Mouse (Mus musculus) hindbrain, embryonic 15.5 days (tissue): Measurements from ENCODE around the gene Hip1. TPM values are rescaled to one million over a fixed set of nuclear protein-coding genes. Genes with fewer than 3 reads are reported as not detected.

Source experiments
- microRNA-seq: library from miRNA; unstranded; fragments of <30 nt; microRNA quantifications from one replicate; pipeline ENCODE4, GENCODE M21; 2016
- polyA plus RNA-seq: library from polyadenylated mRNA; unstranded; fragments of >200 nt; fragmentation: Nextera tagmentation; extraction: Ambion mirVana; gene quantifications from 2 replicates; pipeline ENCODE4 v1.2.1, GENCODE M21; 2015

The Hip1 gene
- polyA plus RNA-seq, 1 experiment from 2014 or later: 39.1 TPM

Small RNA genes lying within 50 kb of the gene (microRNA-seq; reads per million reads assigned to microRNA genes)
- gene Mir7033: 1.7 reads per million

Other genes with a start within 250 kb of the Hip1 start
- gene Fkbp6, start 195.1 kb downstream of the Hip1 start, polyA plus RNA-seq: 0.30 and 0.39 TPM in 2 replicates
- gene Trim50, start 191.8 kb downstream of the Hip1 start, polyA plus RNA-seq: not detected in 2 replicates
- gene Nsun5, start 175.2 kb downstream of the Hip1 start, polyA plus RNA-seq: 31.3 and 34.3 TPM in 2 replicates
- gene Pom121, start 150.6 kb downstream of the Hip1 start, polyA plus RNA-seq: 11.1 and 11.5 TPM in 2 replicates
- not detected in 2 replicates for gene Ccl26, start 18.4 kb upstream of the Hip1 start, polyA plus RNA-seq
- 2.6 and 2.9 TPM in 2 replicates for gene Ccl24, start 27.9 kb upstream of the Hip1 start, polyA plus RNA-seq
- 83.9 and 89.3 TPM in 2 replicates for gene Rhbdd2, start 87.5 kb upstream of the Hip1 start, polyA plus RNA-seq
- 96.4 and 106 TPM in 2 replicates for gene Por, start 124.9 kb upstream of the Hip1 start, polyA plus RNA-seq
- 88.4 and 89.2 TPM in 2 replicates for gene Tmem120a, start 199.3 kb upstream of the Hip1 start, polyA plus RNA-seq
- 0.25 and 0.60 TPM in 2 replicates for gene Styxl1, start 233.3 kb upstream of the Hip1 start, polyA plus RNA-seq
- 616 and 619 TPM in 2 replicates for gene Mdh2, start 233.4 kb upstream of the Hip1 start, polyA plus RNA-seq